Mouse (Mus musculus) effector memory CD4-positive, alpha-beta T cell, adult 7 months (primary cell): ENCODE results near the gene Ndst4. TPM values are rescaled to one million over a fixed set of nuclear protein-coding genes. Genes with fewer than 3 reads are reported as not detected.

Experiments used
- polyA plus RNA-seq: library from polyadenylated mRNA; unstranded; fragments of 100-300 nt; shearing (Covaris generic); gene quantifications from one replicate; pipeline ENCODE4 v1.2.1, GENCODE M21; 2017

The Ndst4 gene
- polyA plus RNA-seq: not detected

DNA sequence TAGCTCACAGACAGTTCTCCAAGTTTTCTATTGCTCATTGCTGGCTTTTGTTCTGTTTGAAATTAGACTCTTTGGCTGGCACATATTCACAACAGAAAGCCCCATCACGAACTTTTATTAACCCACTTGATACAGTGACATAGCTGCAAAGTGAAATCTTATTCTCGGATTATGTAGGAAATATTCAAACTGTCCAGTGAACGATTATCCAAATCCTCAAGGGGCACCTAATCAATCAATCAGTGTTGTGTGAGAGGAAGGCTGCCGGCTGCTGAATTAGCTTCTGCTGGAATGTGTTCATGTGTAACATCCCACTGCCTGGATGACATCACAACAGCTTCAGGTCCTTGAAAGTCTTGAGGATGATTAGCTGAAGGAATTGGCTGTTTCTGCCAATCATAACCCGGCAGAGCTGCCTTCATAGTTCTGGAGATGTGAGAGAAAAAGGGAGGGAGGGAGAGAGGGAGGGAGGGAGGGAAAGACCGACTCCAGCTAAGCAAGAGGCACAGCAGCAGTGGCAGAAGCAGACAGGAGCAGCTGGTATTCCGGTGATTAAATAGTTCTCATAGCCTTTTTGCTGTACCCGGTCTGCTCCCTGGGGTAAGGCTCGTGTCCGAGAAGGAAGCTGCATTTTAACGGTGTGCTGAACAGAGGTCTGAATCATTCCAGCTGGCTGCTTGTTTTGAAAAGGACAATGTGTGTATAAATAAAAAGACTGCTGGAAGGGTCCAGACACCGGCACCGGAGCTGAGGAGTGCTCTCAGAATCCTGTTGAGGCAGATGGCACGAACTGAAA, at the start of gene Ndst4:
Gene Ndst4 (plus strand): TSS at position 476 of the 796 bp plus-strand sequence.

